Mouse (Mus musculus): ENCODE data around the gene Olfr1223. TPM values are rescaled to one million over a fixed set of nuclear protein-coding genes. Genes with fewer than 3 reads are reported as not detected.

The Olfr1223 gene
- polyA plus RNA-seq, 1 experiment from 2014 or later, result not detected

Other genes with a start within 250 kb of the Olfr1223 start
- not detected in 2 replicates for gene Olfr1208, start 249.2 kb downstream of the Olfr1223 start, polyA plus RNA-seq (2016; fragmentation: Nextera tagmentation; extraction: Ambion mirVana)
- gene Olfr1209, start 236.4 kb downstream of the Olfr1223 start, polyA plus RNA-seq (2016; fragmentation: Nextera tagmentation; extraction: Ambion mirVana), result not detected in 2 replicates
- not detected in 2 replicates for gene Olfr1211, start 213.4 kb downstream of the Olfr1223 start, polyA plus RNA-seq (2016; fragmentation: Nextera tagmentation; extraction: Ambion mirVana)
- gene Olfr1212, start 197.6 kb downstream of the Olfr1223 start, polyA plus RNA-seq (2016; fragmentation: Nextera tagmentation; extraction: Ambion mirVana), result not detected in 2 replicates
- gene Gm13762, start 171.3 kb downstream of the Olfr1223 start, polyA plus RNA-seq (2016; fragmentation: Nextera tagmentation; extraction: Ambion mirVana), result not detected in 2 replicates
- not detected in 2 replicates for gene Olfr1214, start 158.9 kb downstream of the Olfr1223 start, polyA plus RNA-seq (2016; fragmentation: Nextera tagmentation; extraction: Ambion mirVana)
- not detected in 2 replicates for gene Olfr1215, start 144.6 kb downstream of the Olfr1223 start, polyA plus RNA-seq (2016; fragmentation: Nextera tagmentation; extraction: Ambion mirVana)
- not detected in 2 replicates for gene Olfr1216, start 133.2 kb downstream of the Olfr1223 start, polyA plus RNA-seq (2016; fragmentation: Nextera tagmentation; extraction: Ambion mirVana)
- not detected in 2 replicates for gene Olfr1217, start 119.5 kb downstream of the Olfr1223 start, polyA plus RNA-seq (2016; fragmentation: Nextera tagmentation; extraction: Ambion mirVana)
- not detected in 2 replicates for gene Olfr1218, start 90.4 kb downstream of the Olfr1223 start, polyA plus RNA-seq (2016; fragmentation: Nextera tagmentation; extraction: Ambion mirVana)
- not detected in 2 replicates for gene Olfr1219, start 68.0 kb downstream of the Olfr1223 start, polyA plus RNA-seq (2016; fragmentation: Nextera tagmentation; extraction: Ambion mirVana)
- not detected in 2 replicates for gene Olfr1220, start 44.7 kb downstream of the Olfr1223 start, polyA plus RNA-seq (2016; fragmentation: Nextera tagmentation; extraction: Ambion mirVana)
- gene Olfr1221, start 34.3 kb downstream of the Olfr1223 start, polyA plus RNA-seq (2016; fragmentation: Nextera tagmentation; extraction: Ambion mirVana), result not detected in 2 replicates
- not detected in 2 replicates for gene Olfr1222, start 18.5 kb downstream of the Olfr1223 start, polyA plus RNA-seq (2016; fragmentation: Nextera tagmentation; extraction: Ambion mirVana)
- not detected in 2 replicates for gene Olfr1224-ps1, start 12.5 kb upstream of the Olfr1223 start, polyA plus RNA-seq (2016; fragmentation: Nextera tagmentation; extraction: Ambion mirVana)
- not detected in 2 replicates for gene Olfr1225, start 23.1 kb upstream of the Olfr1223 start, polyA plus RNA-seq (2016; fragmentation: Nextera tagmentation; extraction: Ambion mirVana)
- not detected in 2 replicates for gene Olfr1226, start 48.5 kb upstream of the Olfr1223 start, polyA plus RNA-seq (2016; fragmentation: Nextera tagmentation; extraction: Ambion mirVana)
- not detected in 2 replicates for gene Olfr1228, start 102.5 kb upstream of the Olfr1223 start, polyA plus RNA-seq (2016; fragmentation: Nextera tagmentation; extraction: Ambion mirVana)
- not detected in 2 replicates for gene Olfr1229, start 136.5 kb upstream of the Olfr1223 start, polyA plus RNA-seq (2016; fragmentation: Nextera tagmentation; extraction: Ambion mirVana)
- gene Olfr1230, start 145.7 kb upstream of the Olfr1223 start, polyA plus RNA-seq (2016; fragmentation: Nextera tagmentation; extraction: Ambion mirVana), result not detected in 2 replicates
- not detected in 2 replicates for gene Olfr1231, start 155.5 kb upstream of the Olfr1223 start, polyA plus RNA-seq (2016; fragmentation: Nextera tagmentation; extraction: Ambion mirVana)
- not detected in 2 replicates for gene Olfr1232, start 178.1 kb upstream of the Olfr1223 start, polyA plus RNA-seq (2016; fragmentation: Nextera tagmentation; extraction: Ambion mirVana)
- gene Olfr1233, start 190.8 kb upstream of the Olfr1223 start, polyA plus RNA-seq (2016; fragmentation: Nextera tagmentation; extraction: Ambion mirVana), result not detected in 2 replicates
- not detected in 2 replicates for gene Olfr1234, start 213.3 kb upstream of the Olfr1223 start, polyA plus RNA-seq (2016; fragmentation: Nextera tagmentation; extraction: Ambion mirVana)